Mouse (Mus musculus) embryonic fibroblast, embryonic 13.5 days (primary cell): ENCODE results near the gene Sh3bp5l. TPM values are rescaled to one million over a fixed set of nuclear protein-coding genes. Genes with fewer than 3 reads are reported as not detected.
"Not testable (repeated sequence)": the region's sequence is repeated elsewhere in the genome, so short reads cannot be mapped to it uniquely, and the experiment has no call there.

Experiments used
- H3K27ac ChIP-seq: 2 replicates; pipeline ENCODE4 v1.5.1; 2012; ENCODE audit warnings: low read length, control low read depth, inconsistent platforms; ENCODE audit not compliant: insufficient read depth
- H3K4me1 ChIP-seq: 2 replicates; pipeline ENCODE4 v1.6.1; 2011; ENCODE audit warnings: low read length; ENCODE audit not compliant: control insufficient read depth, insufficient read depth
- H3K4me3 ChIP-seq: 2 replicates; pipeline ENCODE4 v1.5.1; 2011; ENCODE audit warnings: mild to moderate bottlenecking, control low read depth, low read length; ENCODE audit not compliant: insufficient read depth
- CTCF ChIP-seq: IDR thresholded peaks from 2 replicates; pipeline ENCODE4 v1.5.1; 2011; ENCODE audit warnings: mild to moderate bottlenecking, control low read depth, low read length, moderate library complexity, borderline replicate concordance; ENCODE audit not compliant: insufficient read depth
- POLR2A ChIP-seq: IDR thresholded peaks from 2 replicates; pipeline ENCODE4 v1.6.1; 2011; ENCODE audit warnings: low read depth, mild to moderate bottlenecking, control low read depth, low read length, moderate library complexity
- polyA plus RNA-seq: library from polyadenylated mRNA; stranded (reverse); fragments of >200 nt; gene quantifications from 2 replicates; pipeline ENCODE4 v1.2.4, GENCODE M21; 2011; ENCODE audit warnings: low read depth; ENCODE audit not compliant: missing spikeins, insufficient read length

The Sh3bp5l gene
- polyA plus RNA-seq, 1 experiment: 25.1 TPM

GRCm38 (mm10) chr11:58364454-58364853, 33.9 kb downstream of the Sh3bp5l start:
- no peak overlapping the region for H3K27ac ChIP-seq
- TF ChIP-seq POLR2A (no peak), CTCF (no peak)
- H3K4me3 ChIP-seq: no peak overlapping the region
- H3K4me1 ChIP-seq: no peaks in the 10 kb centered on the region

GRCm38 (mm10) chr11:58366191-58366590, 35.7 kb downstream of the Sh3bp5l start:
- not testable (repeated sequence) for H3K27ac ChIP-seq, H3K4me3 ChIP-seq, H3K4me1 ChIP-seq

- Histone ChIP-seq H3K27ac (no peak overlapping the region), H3K4me3 (no peak overlapping the region)
- no peak for TF ChIP-seq POLR2A
- TF ChIP-seq CTCF: no peak
These were observed 46.7 kb downstream of the Sh3bp5l start for GRCm38 (mm10) chr11:58377273-58377672.

GRCm38 (mm10) chr11:58377686-58378085, 47.2 kb downstream of the Sh3bp5l start:
- Histone ChIP-seq H3K4me3 (no peak overlapping the region), H3K4me1 (no peaks in the 10 kb centered on the region), H3K27ac (no peak overlapping the region)
- TF ChIP-seq CTCF (no peak), POLR2A (no peak)

More at GRCm38 (mm10) chr11:58377273-58377672, 46.7 kb downstream of the Sh3bp5l start:
- no peaks in the 10 kb centered on the region for H3K4me1 ChIP-seq

GRCm38 (mm10) chr11:58378763-58379278, 48.3 kb downstream of the Sh3bp5l start, which contains the start of gene Lypd8:
Gene Lypd8 (plus strand): TSS chr11:58379043.
- Histone ChIP-seq H3K4me1 (no peaks in the 10 kb centered on the region), H3K4me3 (no peak within 1 kb of the TSS), H3K27ac (no peak within 1 kb of the TSS)
- TF ChIP-seq POLR2A (no peak), CTCF (no peak)

- no peaks in the 10 kb centered on the region for H3K4me1 ChIP-seq
- H3K27ac ChIP-seq: no peak overlapping the region
- TF ChIP-seq CTCF (no peak), POLR2A (no peak)
- no peak overlapping the region for H3K4me3 ChIP-seq
These were observed 49.0 kb downstream of the Sh3bp5l start for GRCm38 (mm10) chr11:58379516-58379915.

- Histone ChIP-seq H3K27ac (no peak overlapping the region), H3K4me3 (no peak overlapping the region), H3K4me1 (no peaks in the 10 kb centered on the region)
- TF ChIP-seq CTCF (no peak), POLR2A (no peak)
These were observed 51.9 kb downstream of the Sh3bp5l start for GRCm38 (mm10) chr11:58382471-58382870.

Other genes with a start within 250 kb of the Sh3bp5l start
- gene Gm12248, start 237.6 kb upstream of the Sh3bp5l start, polyA plus RNA-seq: not detected in 2 replicates
- 56.9 and 58.1 TPM in 2 replicates for gene Cnot8, start 226.6 kb upstream of the Sh3bp5l start, polyA plus RNA-seq
- 16.1 and 18.3 TPM in 2 replicates for gene Gemin5, start 162.2 kb upstream of the Sh3bp5l start, polyA plus RNA-seq
- gene Mrpl22, start 159.1 kb upstream of the Sh3bp5l start, polyA plus RNA-seq: 46.8 and 51.6 TPM in 2 replicates
- gene Igtp, start 131.2 kb upstream of the Sh3bp5l start, polyA plus RNA-seq: 8.3 and 11.7 TPM in 2 replicates
- 10.0 and 12.3 TPM in 2 replicates for gene Irgm2, start 131.1 kb upstream of the Sh3bp5l start, polyA plus RNA-seq
- not detected in 2 replicates for gene 4930438A08Rik, start 55.9 kb upstream of the Sh3bp5l start, polyA plus RNA-seq
- 10.3 and 11.6 TPM in 2 replicates for gene Zfp692, start 23.7 kb upstream of the Sh3bp5l start, polyA plus RNA-seq
- gene Zfp672, start 385 bp upstream of the Sh3bp5l start, polyA plus RNA-seq: 22.1 and 23.2 TPM in 2 replicates
- not detected in 2 replicates for gene Lypd8, start 48.3 kb downstream of the Sh3bp5l start, polyA plus RNA-seq
- not detected in 2 replicates for gene 1810065E05Rik, start 90.4 kb downstream of the Sh3bp5l start, polyA plus RNA-seq
- not detected in 2 replicates for gene Gm12253, start 101.8 kb downstream of the Sh3bp5l start, polyA plus RNA-seq
- not detected in 2 replicates for gene Lypd9, start 122.2 kb downstream of the Sh3bp5l start, polyA plus RNA-seq
- not detected in 2 replicates for gene Olfr30, start 131.5 kb downstream of the Sh3bp5l start, polyA plus RNA-seq
- gene Olfr332, start 161.8 kb downstream of the Sh3bp5l start, polyA plus RNA-seq: not detected in 2 replicates
- gene Olfr331, start 171.8 kb downstream of the Sh3bp5l start, polyA plus RNA-seq: not detected in 2 replicates
- not detected in 2 replicates for gene Olfr330, start 204.1 kb downstream of the Sh3bp5l start, polyA plus RNA-seq
- gene Olfr329-ps, start 215.7 kb downstream of the Sh3bp5l start, polyA plus RNA-seq: not detected in 2 replicates
- not detected in 2 replicates for gene Olfr328, start 224.9 kb downstream of the Sh3bp5l start, polyA plus RNA-seq
- gene Olfr224, start 239.8 kb downstream of the Sh3bp5l start, polyA plus RNA-seq: not detected in 2 replicates
- gene Olfr325, start 247.0 kb downstream of the Sh3bp5l start, polyA plus RNA-seq: not detected in 2 replicates